Mouse (Mus musculus): Measurements from ENCODE around the gene Abca2. TPM values are rescaled to one million over a fixed set of nuclear protein-coding genes. Genes with fewer than 3 reads are reported as not detected.

The Abca2 gene
- polyA plus RNA-seq, 1 experiment from 2014 or later: 17.7 TPM

DNA sequence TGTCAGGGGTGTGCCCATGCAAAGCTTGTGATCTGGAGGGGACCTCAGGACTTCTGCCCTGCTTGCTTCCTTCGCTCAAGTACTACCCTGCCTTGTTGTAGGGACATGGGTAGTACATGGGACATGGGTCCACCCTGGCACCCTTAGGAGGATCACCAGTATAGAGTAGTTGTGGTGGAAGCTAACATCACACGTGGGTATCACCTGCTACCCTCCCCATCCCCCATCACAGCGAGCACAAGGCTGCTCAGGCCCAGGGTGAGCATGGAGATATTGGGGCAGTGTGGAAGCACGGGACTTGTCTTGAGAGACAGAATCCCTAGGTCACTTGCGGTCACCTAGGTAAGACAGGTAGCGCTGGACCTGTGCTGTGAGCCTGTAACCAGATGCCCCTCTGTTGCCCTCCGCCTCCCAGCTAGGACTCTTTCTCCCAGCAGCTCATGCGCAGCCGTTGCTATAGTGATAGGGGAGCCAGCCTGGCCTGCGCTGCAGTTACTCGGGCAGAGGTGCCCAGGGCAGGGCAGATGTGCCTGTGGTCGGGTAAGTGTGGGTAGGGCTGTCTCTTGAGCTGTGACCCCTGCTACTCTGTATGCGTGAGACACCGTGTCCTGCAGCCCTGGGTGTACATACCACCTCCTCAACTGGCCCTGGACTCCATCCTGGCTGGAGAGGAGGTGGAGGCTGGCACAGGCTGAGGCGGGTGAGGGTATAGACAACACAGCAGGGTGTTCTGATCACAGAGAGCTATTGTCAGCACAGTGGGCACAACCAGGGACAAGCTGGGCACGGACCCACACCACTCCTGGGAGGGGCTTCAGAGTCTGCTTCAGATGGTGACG is 2.1 kb downstream of the Abca2 start:
- Histone ChIP-seq H3K9ac (replicated peaks; ENCODE audit: low read length) (peak overlapping the region; percentile 26; the same call in 1 of the 2 replicates), H3K4me2 (ENCODE audit: low read length) (peak overlapping the region; percentile 64), H3K4me1 (ENCODE audit: control insufficient read depth, insufficient read depth, low read length) (peaks cover 27% of the 10 kb centered on the region), H3K36me3 (ENCODE audit: control insufficient read depth, insufficient read depth, low read length) (peaks cover 25% of the 10 kb centered on the region), H3K9me3 (ENCODE audit: control insufficient read depth, low read length) (no peaks in the 10 kb centered on the region), H3K27ac (replicated peaks; ENCODE audit: low read depth, low read length) (0 out of 2 replicates have a peak overlapping the region, but pooled peaks have one; percentile 17), H3K4me3 (replicated peaks; ENCODE audit: low read depth, low read length) (0 out of 2 replicates have a peak overlapping the region, but pooled peaks have one; percentile 5), H3K27me3 (ENCODE audit: control insufficient read depth, insufficient read depth, low read length) (no peaks in the 10 kb centered on the region; the same call in 1 of the 2 replicates)
- peak; percentile 60 for DNase-seq
- WGBS: 44% methylated on average over 17 of the region's 17 CpGs
- ATAC-seq (ENCODE audit: low FRiP score, low TSS enrichment): no peak

DNA sequence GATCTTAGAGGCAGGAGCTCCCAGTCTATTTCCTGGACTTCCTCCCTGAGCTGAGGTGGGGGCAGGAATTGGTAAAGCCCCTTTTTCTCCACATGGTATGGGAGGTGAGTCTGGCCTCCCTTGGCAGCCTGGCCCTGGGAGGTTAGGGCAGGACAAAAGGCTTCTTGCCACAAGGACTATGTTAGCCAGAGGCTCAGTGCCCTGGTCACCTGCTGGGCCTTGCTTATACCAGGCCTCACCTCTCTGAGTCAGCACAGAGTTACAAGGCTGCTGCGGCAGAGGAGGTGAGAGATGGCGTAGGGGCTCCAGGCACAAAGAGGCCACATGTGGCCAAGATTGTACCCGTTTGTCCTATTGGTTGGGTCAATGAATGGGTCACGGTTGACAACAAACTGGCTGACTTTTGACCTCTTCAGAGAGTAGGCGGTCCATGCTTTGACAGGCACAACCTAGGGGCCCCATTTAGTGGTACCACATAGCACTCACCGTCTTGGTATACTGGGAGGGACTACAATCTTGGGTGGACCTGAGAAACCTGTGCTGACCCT is 2.9 kb downstream of the Abca2 start:
- DNase-seq (no peak), ATAC-seq (ENCODE audit: low FRiP score, low TSS enrichment) (no peak)
- Histone ChIP-seq H3K27me3 (ENCODE audit: control insufficient read depth, insufficient read depth, low read length) (no peaks in the 10 kb centered on the region), H3K4me2 (ENCODE audit: low read length) (peak overlapping the region; percentile 64), H3K4me1 (ENCODE audit: control insufficient read depth, insufficient read depth, low read length) (peaks cover 27% of the 10 kb centered on the region), H3K9me3 (ENCODE audit: control insufficient read depth, low read length) (no peaks in the 10 kb centered on the region), H3K27ac (replicated peaks; ENCODE audit: low read depth, low read length) (0 out of 2 replicates have a peak overlapping the region, but pooled peaks have one; percentile 17), H3K36me3 (ENCODE audit: control insufficient read depth, insufficient read depth, low read length) (peaks cover 33% of the 10 kb centered on the region), H3K4me3 (replicated peaks; ENCODE audit: low read depth, low read length) (no peak overlapping the region), H3K9ac (replicated peaks; ENCODE audit: low read length) (peak overlapping the region; percentile 26; the same call in 1 of the 2 replicates)
- 32% methylated on average over 6 of the region's 6 CpGs for WGBS

DNA sequence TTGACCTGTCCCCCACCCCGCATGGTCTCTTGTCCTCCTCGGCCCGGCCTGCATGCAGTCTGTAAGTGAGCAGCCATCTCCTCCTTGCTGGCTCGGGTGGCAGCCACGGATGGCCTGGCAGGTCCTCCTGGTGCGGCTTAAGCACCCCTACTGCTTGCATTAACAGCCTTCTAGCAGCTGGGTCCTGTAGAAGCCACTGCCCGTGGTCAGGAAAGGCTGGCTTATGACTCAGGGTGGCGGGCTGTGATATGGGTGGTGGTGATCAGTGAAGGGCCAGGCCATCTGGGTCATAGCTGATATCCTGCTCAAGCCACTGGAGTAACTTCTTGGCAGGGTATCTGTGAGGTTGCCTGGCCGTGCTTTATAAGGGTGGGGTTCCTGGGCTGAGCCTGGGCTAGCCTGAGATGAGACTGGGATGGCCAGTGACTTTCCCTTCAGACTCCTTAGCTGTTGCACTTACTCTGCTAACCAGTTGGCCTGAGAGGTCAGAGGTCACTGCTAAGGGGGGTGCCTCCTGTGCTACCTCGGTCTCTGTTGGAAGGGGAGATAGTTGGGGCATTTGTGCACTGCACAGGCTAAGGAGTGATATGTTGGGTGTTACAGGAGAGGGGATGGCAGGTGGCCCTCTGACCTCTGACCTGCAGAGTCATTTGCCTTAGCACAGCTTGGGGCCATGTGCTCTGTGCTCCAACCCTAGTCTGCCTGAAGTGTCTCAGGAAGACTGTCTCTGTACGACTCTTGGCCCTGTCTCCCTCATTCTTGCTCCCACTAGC is 4.0 kb downstream of the Abca2 start:
- ATAC-seq (ENCODE audit: low FRiP score, low TSS enrichment) (no peak), DNase-seq (no peak)
- H3K9ac ChIP-seq (replicated peaks; ENCODE audit: low read length): no peak overlapping the region
- no peak overlapping the region for H3K4me2 ChIP-seq (ENCODE audit: low read length)
- no peak overlapping the region for H3K27ac ChIP-seq (replicated peaks; ENCODE audit: low read depth, low read length)
- no peaks in the 10 kb centered on the region for H3K9me3 ChIP-seq (ENCODE audit: control insufficient read depth, low read length)
- peaks cover 27% of the 10 kb centered on the region for H3K4me1 ChIP-seq (ENCODE audit: control insufficient read depth, insufficient read depth, low read length)
- H3K27me3 ChIP-seq (ENCODE audit: control insufficient read depth, insufficient read depth, low read length): no peaks in the 10 kb centered on the region
- no peak overlapping the region for H3K4me3 ChIP-seq (replicated peaks; ENCODE audit: low read depth, low read length)
- peaks cover 44% of the 10 kb centered on the region for H3K36me3 ChIP-seq (ENCODE audit: control insufficient read depth, insufficient read depth, low read length)
- 72% methylated on average over 11 of the region's 11 CpGs for WGBS

DNA sequence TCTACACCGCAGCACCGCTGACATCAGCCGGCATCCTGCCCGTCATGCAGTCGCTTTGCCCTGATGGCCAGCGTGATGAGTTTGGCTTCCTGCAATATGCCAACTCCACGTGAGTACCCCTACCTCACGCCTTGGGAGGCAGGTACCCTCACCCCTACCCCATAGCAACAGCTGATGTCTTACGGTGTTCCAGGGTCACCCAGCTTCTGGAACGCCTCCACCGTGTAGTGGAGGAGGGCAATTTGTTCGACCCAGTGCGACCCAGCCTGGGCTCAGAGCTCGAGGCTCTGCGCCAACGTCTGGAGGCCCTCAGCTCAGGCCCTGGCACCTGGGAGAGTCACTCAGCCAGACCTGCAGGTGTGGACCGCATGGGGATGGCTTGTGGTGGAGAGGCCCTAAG is 4.6 kb downstream of the Abca2 start:
- H3K27ac ChIP-seq (replicated peaks; ENCODE audit: low read depth, low read length): no peak overlapping the region
- peaks cover 50% of the 10 kb centered on the region for H3K36me3 ChIP-seq (ENCODE audit: control insufficient read depth, insufficient read depth, low read length)
- WGBS: 92% methylated on average over 17 of the region's 17 CpGs
- peaks cover 27% of the 10 kb centered on the region for H3K4me1 ChIP-seq (ENCODE audit: control insufficient read depth, insufficient read depth, low read length)
- H3K9ac ChIP-seq (replicated peaks; ENCODE audit: low read length): no peak overlapping the region
- no peaks in the 10 kb centered on the region for H3K27me3 ChIP-seq (ENCODE audit: control insufficient read depth, insufficient read depth, low read length)
- H3K4me3 ChIP-seq (replicated peaks; ENCODE audit: low read depth, low read length): no peak overlapping the region
- DNase-seq (no peak), ATAC-seq (ENCODE audit: low FRiP score, low TSS enrichment) (no peak)
- no peak overlapping the region for H3K4me2 ChIP-seq (ENCODE audit: low read length)
- H3K9me3 ChIP-seq (ENCODE audit: control insufficient read depth, low read length): no peaks in the 10 kb centered on the region

DNA sequence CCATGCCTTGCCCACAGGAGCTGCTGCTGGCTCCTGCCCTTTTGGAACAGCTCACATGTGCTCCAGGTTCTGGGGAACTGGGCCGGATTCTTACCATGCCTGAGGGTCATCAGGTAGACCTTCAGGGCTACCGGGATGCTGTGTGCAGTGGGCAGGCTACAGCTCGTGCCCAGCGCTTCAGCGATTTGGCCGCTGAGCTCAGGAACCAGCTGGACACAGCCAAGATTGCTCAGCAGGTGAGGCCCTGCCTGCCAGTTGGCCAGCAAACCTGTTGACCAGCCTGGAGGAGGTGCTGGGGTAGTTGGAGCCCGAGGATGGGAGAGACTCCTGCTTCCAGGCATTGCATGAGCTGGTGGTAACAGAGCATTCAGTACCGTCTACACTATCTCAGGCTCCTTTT is 5.8 kb downstream of the Abca2 start:
- no peak for ATAC-seq (ENCODE audit: low FRiP score, low TSS enrichment)
- Histone ChIP-seq H3K4me2 (ENCODE audit: low read length) (no peak overlapping the region), H3K36me3 (ENCODE audit: control insufficient read depth, insufficient read depth, low read length) (peaks cover 62% of the 10 kb centered on the region), H3K4me3 (replicated peaks; ENCODE audit: low read depth, low read length) (no peak overlapping the region), H3K9me3 (ENCODE audit: control insufficient read depth, low read length) (no peaks in the 10 kb centered on the region), H3K27ac (replicated peaks; ENCODE audit: low read depth, low read length) (no peak overlapping the region), H3K27me3 (ENCODE audit: control insufficient read depth, insufficient read depth, low read length) (no peaks in the 10 kb centered on the region), H3K4me1 (ENCODE audit: control insufficient read depth, insufficient read depth, low read length) (peaks cover 24% of the 10 kb centered on the region), H3K9ac (replicated peaks; ENCODE audit: low read length) (no peak overlapping the region)
- WGBS: 89% methylated on average over 8 of the region's 8 CpGs
- DNase-seq: no peak

DNA sequence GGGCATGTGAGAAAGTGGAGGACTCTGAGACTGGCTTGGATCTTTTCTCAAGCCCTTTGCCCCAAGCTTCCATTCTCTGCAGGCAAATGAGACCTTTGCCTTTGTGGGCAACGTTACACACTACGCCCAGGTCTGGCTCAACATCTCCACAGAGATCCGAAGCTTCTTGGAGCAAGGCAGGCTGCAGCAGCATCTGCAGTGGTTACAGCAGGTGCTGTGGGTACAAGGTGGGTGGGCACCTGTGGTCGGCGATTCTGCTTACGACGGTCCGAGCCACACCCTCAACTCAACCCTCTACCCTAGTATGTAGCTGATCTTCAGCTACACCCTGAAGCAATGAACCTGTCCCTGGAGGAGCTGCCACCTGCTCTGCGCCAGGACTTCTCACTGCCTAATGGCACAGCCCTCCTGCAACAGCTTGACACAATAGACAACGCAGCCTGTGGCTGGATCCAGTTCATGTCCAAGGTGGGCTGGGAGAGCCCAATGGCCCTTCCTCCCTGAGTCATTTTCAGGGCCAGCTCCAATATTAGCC is 7.8 kb downstream of the Abca2 start:
- no peak for ATAC-seq (ENCODE audit: low FRiP score, low TSS enrichment)
- no peak overlapping the region for H3K4me3 ChIP-seq (replicated peaks; ENCODE audit: low read depth, low read length)
- peaks cover 4% of the 10 kb centered on the region for H3K4me1 ChIP-seq (ENCODE audit: control insufficient read depth, insufficient read depth, low read length)
- H3K4me2 ChIP-seq (ENCODE audit: low read length): no peak overlapping the region
- no peak overlapping the region for H3K27ac ChIP-seq (replicated peaks; ENCODE audit: low read depth, low read length)
- H3K36me3 ChIP-seq (ENCODE audit: control insufficient read depth, insufficient read depth, low read length): peaks cover 77% of the 10 kb centered on the region
- no peak for DNase-seq
- H3K27me3 ChIP-seq (ENCODE audit: control insufficient read depth, insufficient read depth, low read length): no peaks in the 10 kb centered on the region
- no peaks in the 10 kb centered on the region for H3K9me3 ChIP-seq (ENCODE audit: control insufficient read depth, low read length)
- H3K9ac ChIP-seq (replicated peaks; ENCODE audit: low read length): no peak overlapping the region
- 95% methylated on average over 10 of the region's 10 CpGs for WGBS

DNA sequence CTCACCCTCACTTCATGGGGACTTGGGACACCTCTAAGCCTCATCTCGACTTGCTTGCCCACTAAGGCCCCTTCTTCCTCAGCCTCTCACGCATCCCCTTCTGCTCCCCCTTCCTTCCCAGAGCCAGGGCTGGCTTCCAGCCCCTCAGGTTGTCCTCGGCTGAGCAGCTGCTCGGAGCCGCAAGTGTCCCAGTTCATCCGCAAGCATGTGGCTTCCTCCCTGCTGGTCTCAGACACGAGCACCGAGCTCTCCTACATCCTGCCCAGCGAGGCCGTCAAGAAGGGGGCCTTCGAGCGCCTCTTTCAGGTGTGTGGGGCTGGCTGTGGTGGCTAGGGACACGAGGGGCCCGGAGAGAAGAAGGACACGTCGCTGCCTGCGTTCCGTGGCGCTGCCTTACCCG is 12.6 kb downstream of the Abca2 start:
- Histone ChIP-seq H3K9ac (replicated peaks; ENCODE audit: low read length) (no peak overlapping the region), H3K4me1 (ENCODE audit: control insufficient read depth, insufficient read depth, low read length) (no peaks in the 10 kb centered on the region), H3K27me3 (ENCODE audit: control insufficient read depth, insufficient read depth, low read length) (no peaks in the 10 kb centered on the region), H3K9me3 (ENCODE audit: control insufficient read depth, low read length) (no peaks in the 10 kb centered on the region), H3K4me2 (ENCODE audit: low read length) (no peak overlapping the region), H3K4me3 (replicated peaks; ENCODE audit: low read depth, low read length) (no peak overlapping the region), H3K36me3 (ENCODE audit: control insufficient read depth, insufficient read depth, low read length) (peaks cover 97% of the 10 kb centered on the region), H3K27ac (replicated peaks; ENCODE audit: low read depth, low read length) (no peak overlapping the region)
- DNase-seq (no peak), ATAC-seq (ENCODE audit: low FRiP score, low TSS enrichment) (no peak)
- WGBS: 90% methylated on average over 20 of the region's 20 CpGs

DNA sequence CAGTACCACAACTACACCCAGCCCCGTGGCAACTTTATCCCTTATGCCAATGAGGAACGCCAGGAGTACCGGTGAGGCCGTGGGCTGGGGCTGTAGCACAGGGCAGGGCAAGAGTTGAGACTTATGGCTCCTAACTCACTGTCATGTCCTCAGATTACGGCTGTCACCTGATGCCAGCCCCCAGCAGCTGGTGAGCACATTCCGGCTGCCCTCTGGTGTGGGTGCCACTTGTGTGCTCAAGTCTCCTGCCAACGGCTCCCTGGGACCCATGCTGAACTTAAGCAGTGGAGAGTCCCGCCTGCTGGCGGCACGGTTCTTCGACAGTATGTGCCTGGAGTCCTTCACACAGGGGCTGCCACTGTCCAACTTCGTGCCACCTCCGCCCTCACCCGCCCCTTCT is 14.2 kb downstream of the Abca2 start:
- Histone ChIP-seq H3K27me3 (ENCODE audit: control insufficient read depth, insufficient read depth, low read length) (no peaks in the 10 kb centered on the region), H3K4me1 (ENCODE audit: control insufficient read depth, insufficient read depth, low read length) (no peaks in the 10 kb centered on the region), H3K4me3 (replicated peaks; ENCODE audit: low read depth, low read length) (no peak overlapping the region), H3K9me3 (ENCODE audit: control insufficient read depth, low read length) (no peaks in the 10 kb centered on the region), H3K9ac (replicated peaks; ENCODE audit: low read length) (no peak overlapping the region), H3K36me3 (ENCODE audit: control insufficient read depth, insufficient read depth, low read length) (peaks cover 97% of the 10 kb centered on the region), H3K4me2 (ENCODE audit: low read length) (no peak overlapping the region), H3K27ac (replicated peaks; ENCODE audit: low read depth, low read length) (no peak overlapping the region)
- DNase-seq (no peak), ATAC-seq (ENCODE audit: low FRiP score, low TSS enrichment) (no peak)
- WGBS: 92% methylated on average over 14 of the region's 14 CpGs

All from midbrain, embryonic 14.5 days (tissue).